Mouse (Mus musculus): ENCODE data around the gene Ash1l.

GRCm38 (mm10) chr3:88905741-88906140 is 44.7 kb upstream of the Ash1l start:
- TF ChIP-seq CTCF (IDR thresholded peaks at IDR 0.05; ENCODE audit: control insufficient read depth, insufficient read depth, insufficient read length) (no peak), USF1 (IDR thresholded peaks at IDR 0.05; ENCODE audit: low read depth) (no peak), MAX (IDR thresholded peaks at IDR 0.05) (no peak), CEBPB (IDR thresholded peaks at IDR 0.05; ENCODE audit: low read depth) (no peak), MYOD1 (IDR thresholded peaks at IDR 0.05; ENCODE audit: control insufficient read depth, insufficient read length, low read depth) (no peak)

Data from C2C12 (cell line).